Mouse (Mus musculus) frontal cortex, adult (tissue): Measurements from ENCODE around the gene Ak9.
A peak's percentile ranks its signal among the peaks of the same experiment; 100 is the strongest.
"Not testable (repeated sequence)": the region's sequence is repeated elsewhere in the genome, so short reads cannot be mapped to it uniquely, and the experiment has no call there.

ENCODE experiments used
- ATAC-seq: cut with Nextera tagmentation; 2 replicates; pipeline ENCODE4 v1.9.2; 2017; ENCODE audit warnings: mild to moderate bottlenecking, moderate library complexity, mixed read lengths; ENCODE audit not compliant: low TSS enrichment

Ak9 gene

GRCm38 (mm10) chr10:41315866-41316265 lies 12.1 kb downstream of the Ak9 start:
- no peak for ATAC-seq

- ATAC-seq, result no peak
These were observed 28.8 kb downstream of the Ak9 start for GRCm38 (mm10) chr10:41332533-41333043.

GRCm38 (mm10) chr10:41341346-41341745 lies 37.6 kb downstream of the Ak9 start:
- ATAC-seq, result no peak

GRCm38 (mm10) chr10:41365086-41365485 lies 61.3 kb downstream of the Ak9 start:
- ATAC-seq, result no peak

- no peak for ATAC-seq
These were observed 76.7 kb downstream of the Ak9 start for GRCm38 (mm10) chr10:41380466-41380865.

- ATAC-seq, result no peak
These were observed 81.9 kb downstream of the Ak9 start for GRCm38 (mm10) chr10:41385506-41386221.

- no peak for ATAC-seq
These were observed 89.8 kb downstream of the Ak9 start for GRCm38 (mm10) chr10:41393555-41393954.

- no peak for ATAC-seq
These were observed 97.3 kb downstream of the Ak9 start for GRCm38 (mm10) chr10:41401097-41401496.

- ATAC-seq, result no peak
These were observed 99.6 kb downstream of the Ak9 start for GRCm38 (mm10) chr10:41403364-41403763.

- ATAC-seq, result peak; percentile 91
These were observed 100.3 kb downstream of the Ak9 start for GRCm38 (mm10) chr10:41403893-41404612.

GRCm38 (mm10) chr10:41410176-41410575 lies 106.4 kb downstream of the Ak9 start:
- not testable (repeated sequence) for ATAC-seq

- ATAC-seq, result not testable (repeated sequence)
These were observed 107.0 kb downstream of the Ak9 start for GRCm38 (mm10) chr10:41410821-41411220.

- not testable (repeated sequence) for ATAC-seq
These were observed 109.7 kb downstream of the Ak9 start for GRCm38 (mm10) chr10:41413471-41413870.

GRCm38 (mm10) chr10:41415368-41415767 lies 111.6 kb downstream of the Ak9 start:
- ATAC-seq, result not testable (repeated sequence)

GRCm38 (mm10) chr10:41420496-41421200 lies 116.9 kb downstream of the Ak9 start:
- ATAC-seq, result no peak

GRCm38 (mm10) chr10:41423681-41424080 lies 119.9 kb downstream of the Ak9 start:
- ATAC-seq, result no peak

GRCm38 (mm10) chr10:41426368-41426767 lies 122.6 kb downstream of the Ak9 start:
- ATAC-seq, result no peak

GRCm38 (mm10) chr10:41434624-41435023 lies 130.8 kb downstream of the Ak9 start:
- ATAC-seq, result no peak

GRCm38 (mm10) chr10:41435141-41435540 lies 131.4 kb downstream of the Ak9 start:
- no peak for ATAC-seq

GRCm38 (mm10) chr10:41448216-41448615 lies 144.4 kb downstream of the Ak9 start:
- ATAC-seq, result no peak

GRCm38 (mm10) chr10:41449684-41450083 lies 145.9 kb downstream of the Ak9 start:
- peak; percentile 84 for ATAC-seq

- ATAC-seq, result peak; percentile 94
These were observed 146.4 kb downstream of the Ak9 start, which contains the start of gene Zbtb24 for GRCm38 (mm10) chr10:41450137-41450670. Zbtb24 (plus strand) TSS chr10:41450383.
